Mouse (Mus musculus): ENCODE results near the gene Grap2. TPM values are rescaled to one million over a fixed set of nuclear protein-coding genes. Genes with fewer than 3 reads are reported as not detected.
A peak's percentile ranks its signal among the peaks of the same experiment; 100 is the strongest.

Grap2 gene
- polyA plus RNA-seq, 1 experiment = 0.49 TPM

DNA sequence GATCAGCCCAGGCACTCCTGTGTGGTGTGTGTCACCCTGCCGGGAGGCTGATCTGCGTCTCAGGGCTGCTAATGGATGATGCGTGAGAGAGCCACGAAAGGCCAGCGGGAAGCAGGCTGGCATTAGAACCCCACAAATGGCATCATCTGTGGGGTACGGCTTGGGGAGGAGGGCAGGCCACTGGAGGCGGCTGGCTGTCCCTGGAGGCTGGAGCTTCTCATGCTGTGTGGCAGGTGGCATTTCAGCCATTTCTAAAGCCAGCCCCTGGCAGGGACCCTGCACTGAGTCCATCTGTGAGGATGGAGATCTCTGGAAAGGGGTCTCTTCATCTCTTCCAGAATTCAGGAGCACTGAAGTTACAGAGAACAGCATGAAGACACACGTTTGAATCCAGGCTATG lies 48.0 kb downstream of the Grap2 start:
- DNase-seq (ENCODE audit: low read depth) = no peak
- TF ChIP-seq POLR2A (IDR thresholded peaks at IDR 0.05; ENCODE audit: borderline replicate concordance, extremely low read depth, insufficient read depth, insufficient read length, poor library complexity, severe bottlenecking) = no peak
- no peak for TF ChIP-seq CTCF (IDR thresholded peaks at IDR 0.05; ENCODE audit: borderline replicate concordance, extremely low read depth, insufficient read depth, insufficient read length)

DNA sequence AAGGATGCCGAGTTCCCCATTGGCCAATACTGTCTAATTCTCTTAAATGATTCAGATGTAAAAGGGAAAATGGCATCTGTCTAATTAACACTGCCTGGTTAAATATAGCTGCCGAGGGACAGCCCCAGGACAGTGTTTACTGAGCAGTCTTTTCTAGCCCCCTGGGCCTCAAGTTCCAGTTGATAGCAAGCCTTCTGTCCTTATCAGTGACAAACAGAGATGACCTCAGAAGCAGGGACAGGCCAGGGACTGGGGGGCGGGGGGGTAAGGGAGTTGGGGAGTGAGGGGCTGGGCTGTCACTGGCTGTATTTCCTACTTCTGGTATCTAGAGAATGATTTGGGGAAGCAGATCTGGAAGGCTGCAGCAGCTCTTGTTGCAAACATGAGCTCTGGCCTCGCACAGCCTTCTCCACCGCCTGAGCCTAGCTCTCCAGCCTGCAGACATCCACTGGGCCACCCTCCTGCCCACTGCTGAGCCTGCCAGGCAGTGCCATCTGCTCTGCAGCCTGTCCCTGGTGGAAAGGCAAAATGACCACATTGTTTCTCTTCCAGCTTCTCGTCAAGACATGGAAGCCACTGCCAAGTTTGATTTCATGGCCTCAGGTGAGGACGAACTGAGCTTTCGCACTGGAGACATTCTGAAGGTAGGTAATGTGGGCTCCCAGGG lies 50.9 kb downstream of the Grap2 start:
- no peak for TF ChIP-seq CTCF (IDR thresholded peaks at IDR 0.05; ENCODE audit: borderline replicate concordance, extremely low read depth, insufficient read depth, insufficient read length)
- TF ChIP-seq POLR2A (IDR thresholded peaks at IDR 0.05; ENCODE audit: borderline replicate concordance, extremely low read depth, insufficient read depth, insufficient read length, poor library complexity, severe bottlenecking) = no peak
- peak; percentile 37 for DNase-seq (ENCODE audit: low read depth)

- TF ChIP-seq CTCF (IDR thresholded peaks at IDR 0.05; ENCODE audit: borderline replicate concordance, extremely low read depth, insufficient read depth, insufficient read length) = no peak
- no peak for TF ChIP-seq POLR2A (IDR thresholded peaks at IDR 0.05; ENCODE audit: borderline replicate concordance, extremely low read depth, insufficient read depth, insufficient read length, poor library complexity, severe bottlenecking)
- no peak for DNase-seq (ENCODE audit: low read depth)
These were observed 54.1 kb downstream of the Grap2 start for GRCm38 (mm10) chr15:80626472-80626871.

- no peak for TF ChIP-seq CTCF (IDR thresholded peaks at IDR 0.05; ENCODE audit: borderline replicate concordance, extremely low read depth, insufficient read depth, insufficient read length)
- no peak for TF ChIP-seq POLR2A (IDR thresholded peaks at IDR 0.05; ENCODE audit: borderline replicate concordance, extremely low read depth, insufficient read depth, insufficient read length, poor library complexity, severe bottlenecking)
- no peak for DNase-seq (ENCODE audit: low read depth)
These were observed 57.8 kb downstream of the Grap2 start for GRCm38 (mm10) chr15:80630147-80630546.

GRCm38 (mm10) chr15:80630711-80631110 lies 58.3 kb downstream of the Grap2 start:
- no peak for TF ChIP-seq POLR2A (IDR thresholded peaks at IDR 0.05; ENCODE audit: borderline replicate concordance, extremely low read depth, insufficient read depth, insufficient read length, poor library complexity, severe bottlenecking)
- no peak for TF ChIP-seq CTCF (IDR thresholded peaks at IDR 0.05; ENCODE audit: borderline replicate concordance, extremely low read depth, insufficient read depth, insufficient read length)
- no peak for DNase-seq (ENCODE audit: low read depth)

DNA sequence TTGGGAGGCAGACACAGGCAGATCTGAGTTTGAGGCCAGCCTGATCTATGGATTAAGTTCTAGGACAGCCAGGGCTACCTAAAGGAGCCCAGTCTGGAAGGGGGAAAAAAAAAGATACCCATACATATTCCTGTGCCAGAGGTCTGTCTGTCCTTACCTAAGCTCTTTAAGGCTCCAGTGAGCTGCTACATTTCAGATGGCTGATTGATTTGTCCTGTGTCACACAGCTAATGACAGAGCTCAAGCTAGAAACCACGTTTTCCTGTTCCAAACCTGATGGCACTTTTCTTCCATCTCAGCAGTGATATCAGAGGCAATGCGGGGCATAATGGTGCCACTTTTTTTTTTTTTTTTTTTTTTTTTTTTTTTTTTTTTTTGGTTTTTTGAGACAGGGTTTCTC lies 58.9 kb downstream of the Grap2 start:
- no peak for DNase-seq (ENCODE audit: low read depth)
- no peak for TF ChIP-seq POLR2A (IDR thresholded peaks at IDR 0.05; ENCODE audit: borderline replicate concordance, extremely low read depth, insufficient read depth, insufficient read length, poor library complexity, severe bottlenecking)
- no peak for TF ChIP-seq CTCF (IDR thresholded peaks at IDR 0.05; ENCODE audit: borderline replicate concordance, extremely low read depth, insufficient read depth, insufficient read length)

DNA sequence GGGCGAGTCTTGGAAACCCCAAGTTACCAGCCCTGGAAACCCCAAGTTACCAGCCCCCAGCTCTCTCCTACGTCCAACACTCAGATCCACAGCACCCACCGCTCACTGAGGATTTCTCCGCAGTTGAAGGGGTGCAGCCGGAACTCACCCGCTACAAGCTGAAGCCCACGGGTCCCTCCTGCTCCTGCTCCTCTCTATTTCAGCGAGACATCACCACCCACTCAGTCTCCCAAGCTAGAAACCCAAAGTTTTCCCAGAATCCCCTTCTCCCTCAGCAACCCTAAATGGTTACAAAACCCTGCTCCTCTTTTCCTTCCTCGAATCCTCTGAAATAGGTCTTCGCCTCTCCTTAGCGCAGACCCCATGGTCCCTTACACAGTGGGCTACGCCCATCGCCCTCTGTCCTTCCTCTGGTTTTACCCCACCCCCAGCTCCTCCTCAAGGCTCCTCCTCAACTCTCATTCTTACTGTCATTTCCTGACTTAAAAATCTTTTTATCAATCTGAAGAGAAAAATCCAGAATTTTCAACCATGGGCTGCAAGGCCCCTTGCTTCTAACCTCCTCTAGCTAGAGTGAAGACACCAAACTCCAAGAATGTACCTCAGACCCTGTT lies 60.0 kb downstream of the Grap2 start:
- TF ChIP-seq POLR2A (IDR thresholded peaks at IDR 0.05; ENCODE audit: borderline replicate concordance, extremely low read depth, insufficient read depth, insufficient read length, poor library complexity, severe bottlenecking) (no peak), CTCF (IDR thresholded peaks at IDR 0.05; ENCODE audit: borderline replicate concordance, extremely low read depth, insufficient read depth, insufficient read length) (no peak)
- no peak for DNase-seq (ENCODE audit: low read depth)

DNA sequence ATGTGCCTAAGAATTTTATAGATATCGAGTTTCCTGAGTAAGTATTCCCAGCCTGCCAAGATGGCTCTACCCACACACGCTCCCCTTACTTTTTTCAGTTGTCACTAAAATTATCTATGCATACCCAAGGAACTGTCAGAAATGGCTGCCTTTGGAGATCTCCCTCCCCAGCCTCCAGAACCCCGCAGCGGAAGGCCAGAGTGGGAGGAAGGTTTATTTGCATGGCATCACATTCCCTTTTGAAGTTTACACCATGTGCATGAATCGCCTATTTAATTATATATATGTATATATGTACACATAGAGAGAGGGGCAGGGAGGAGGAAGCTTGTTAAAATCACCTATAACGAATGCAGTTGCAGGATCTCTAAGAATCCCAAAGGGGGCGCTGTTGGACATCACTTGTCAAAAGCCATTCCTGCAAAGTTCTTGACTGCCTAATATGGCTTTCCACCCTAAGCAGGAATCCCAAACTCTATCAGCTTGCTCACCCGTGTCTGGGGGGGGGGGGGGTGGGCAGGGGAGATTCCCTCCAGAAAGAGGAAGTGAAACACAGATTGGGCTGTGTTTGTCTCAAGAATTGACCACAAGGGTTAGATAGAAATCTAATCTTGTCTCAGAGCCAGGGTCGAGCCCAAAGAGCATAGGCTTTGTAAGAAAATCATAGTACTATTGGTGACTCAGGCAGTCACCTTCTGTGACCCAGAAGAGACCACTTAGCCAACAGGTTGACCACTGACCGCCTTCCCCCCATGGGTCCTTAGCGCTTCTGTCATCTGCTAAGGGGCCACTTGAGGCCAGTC lies 62.2 kb downstream of the Grap2 start:
- TF ChIP-seq POLR2A (IDR thresholded peaks at IDR 0.05; ENCODE audit: borderline replicate concordance, extremely low read depth, insufficient read depth, insufficient read length, poor library complexity, severe bottlenecking) (no peak), CTCF (IDR thresholded peaks at IDR 0.05; ENCODE audit: borderline replicate concordance, extremely low read depth, insufficient read depth, insufficient read length) (peak; percentile 54; the same call in 1 of the 2 replicates)
- peak; percentile 61 for DNase-seq (ENCODE audit: low read depth)

DNA sequence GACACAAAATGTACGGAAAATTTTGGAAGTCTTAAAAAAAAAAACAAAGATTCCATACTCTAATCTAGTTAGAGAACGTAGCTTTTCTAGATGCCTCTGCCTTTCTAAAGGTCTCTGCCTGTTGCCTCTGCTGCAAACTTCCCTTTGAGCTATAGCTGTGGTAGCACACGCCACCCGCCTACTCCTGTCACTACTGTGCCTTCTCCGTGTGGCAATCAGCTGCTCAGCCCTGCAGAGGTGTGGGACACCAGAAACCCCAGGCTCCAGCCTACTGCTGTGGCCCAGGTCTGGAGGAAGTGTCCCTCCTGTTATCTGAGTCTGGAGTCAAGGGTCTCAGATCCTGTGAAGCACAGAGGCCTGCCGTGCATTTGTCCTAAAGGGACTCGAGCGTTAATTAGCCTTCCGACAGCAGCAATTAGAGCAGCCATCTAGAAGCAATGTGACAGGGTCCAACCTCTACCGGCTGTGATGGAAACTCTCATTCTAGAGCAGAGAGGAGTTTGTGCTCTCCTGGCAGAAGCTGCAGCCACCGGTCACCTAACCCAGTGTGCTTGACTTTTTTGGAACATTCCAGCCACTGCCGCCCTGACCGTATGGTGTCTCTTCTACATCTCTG lies 64.5 kb downstream of the Grap2 start:
- DNase-seq (ENCODE audit: low read depth) = peak; percentile 58
- no peak for TF ChIP-seq CTCF (IDR thresholded peaks at IDR 0.05; ENCODE audit: borderline replicate concordance, extremely low read depth, insufficient read depth, insufficient read length)
- TF ChIP-seq POLR2A (IDR thresholded peaks at IDR 0.05; ENCODE audit: borderline replicate concordance, extremely low read depth, insufficient read depth, insufficient read length, poor library complexity, severe bottlenecking) = no peak

DNA sequence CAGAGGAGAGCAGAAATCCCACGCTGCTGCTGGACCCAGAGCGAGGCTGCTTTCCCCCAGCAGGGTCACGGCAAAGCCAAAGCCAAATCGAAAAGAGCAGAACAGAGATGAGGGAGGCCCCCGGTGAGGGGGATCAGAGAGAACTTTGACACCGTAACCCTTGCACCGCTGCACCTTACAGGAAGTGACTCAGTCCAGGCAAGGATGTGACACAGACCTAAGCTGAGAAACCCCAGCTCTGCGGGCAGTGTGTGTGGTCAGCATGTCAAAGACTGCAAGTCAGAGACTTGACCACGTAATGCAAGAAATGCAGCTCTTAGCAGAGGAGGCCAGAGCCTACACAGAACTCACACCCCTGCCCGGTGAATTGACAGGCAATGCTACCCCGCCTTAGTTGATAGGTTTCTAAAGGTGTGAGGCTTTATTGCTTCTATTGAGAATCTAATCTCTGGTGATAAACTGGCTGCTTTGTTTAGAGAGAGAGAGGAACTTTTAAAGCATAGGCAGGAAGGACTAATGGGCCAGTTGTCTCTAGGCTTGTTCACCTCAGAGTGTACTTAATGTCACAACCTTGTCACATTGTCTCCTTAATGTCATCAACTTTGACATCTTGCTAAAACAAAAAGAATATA lies 66.8 kb downstream of the Grap2 start:
- no peak for DNase-seq (ENCODE audit: low read depth)
- TF ChIP-seq POLR2A (IDR thresholded peaks at IDR 0.05; ENCODE audit: borderline replicate concordance, extremely low read depth, insufficient read depth, insufficient read length, poor library complexity, severe bottlenecking) (no peak), CTCF (IDR thresholded peaks at IDR 0.05; ENCODE audit: borderline replicate concordance, extremely low read depth, insufficient read depth, insufficient read length) (no peak)

DNA sequence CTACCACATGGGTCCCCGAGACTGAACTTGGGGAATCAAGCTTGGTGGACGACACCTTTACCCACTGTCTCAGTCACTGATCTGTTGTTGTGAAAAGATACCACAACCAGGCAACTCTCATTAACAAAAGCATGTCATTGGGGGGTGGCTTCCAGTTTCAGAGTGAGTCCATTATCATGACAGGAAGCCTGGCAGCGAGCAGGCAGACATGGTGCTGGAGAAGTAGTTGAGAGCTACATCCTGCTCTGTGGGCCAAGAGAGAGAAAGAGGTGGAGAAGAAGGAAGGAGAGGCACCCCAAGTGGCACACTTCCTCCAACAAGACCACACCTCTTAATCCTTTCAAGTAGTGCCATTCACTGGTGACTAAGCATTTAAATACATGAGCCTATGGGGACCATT lies 67.5 kb downstream of the Grap2 start:
- DNase-seq (ENCODE audit: low read depth) = no peak
- no peak for TF ChIP-seq POLR2A (IDR thresholded peaks at IDR 0.05; ENCODE audit: borderline replicate concordance, extremely low read depth, insufficient read depth, insufficient read length, poor library complexity, severe bottlenecking)
- TF ChIP-seq CTCF (IDR thresholded peaks at IDR 0.05; ENCODE audit: borderline replicate concordance, extremely low read depth, insufficient read depth, insufficient read length) = no peak

All from brain, embryonic 14.5 days (tissue).